ENCODE assay signal across 27 mouse cellular contexts in the genomic region with DNA sequence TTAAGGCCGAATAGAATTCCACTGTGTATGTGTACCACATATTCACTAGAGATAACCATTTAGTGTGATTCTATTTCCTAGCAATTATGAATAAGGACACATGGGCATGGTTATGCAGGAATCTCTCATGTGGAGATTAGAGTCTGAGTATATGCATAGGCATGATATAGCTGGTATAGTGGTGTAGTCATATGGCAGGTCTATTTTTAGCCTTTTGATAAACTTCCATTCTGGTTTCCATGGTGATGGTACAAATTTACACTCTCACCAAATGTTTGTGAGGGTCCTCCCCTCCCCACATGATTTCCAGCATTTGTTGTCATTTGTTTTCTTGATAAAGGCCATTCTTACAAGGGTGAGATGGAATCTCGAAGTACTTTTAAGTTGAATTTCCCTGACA. TPM values are rescaled to one million over a fixed set of nuclear protein-coding genes. Genes with fewer than 3 reads are reported as not detected.
DNase-seq lines count a peak whose midpoint lies in the region; ATAC-seq and TF ChIP-seq lines count a peak whose summit lies in the region.
"Had no signal": no experiment of that assay in that cellular context is flagged by ENCODE, and none has a peak within 500 bp of the region (broad histone marks: within the 10 kb centered on the region; RNA-seq: fewer than 3 reads in every experiment).

No protein-coding gene starts in this region.

- no peaks in the 10 kb centered on the region for H3K27me3 ChIP-seq in forebrain, embryonic 13.5 days
- no peaks in the 10 kb centered on the region for H3K27me3 ChIP-seq in forebrain, embryonic 10.5 days (ENCODE audit: poor library complexity, severe bottlenecking)
- no peaks in the 10 kb centered on the region for H3K27me3 ChIP-seq in forebrain, embryonic 15.5 days
- H3K27me3 ChIP-seq in forebrain, embryonic 12.5 days, result no peaks in the 10 kb centered on the region
- no peaks in the 10 kb centered on the region for H3K27me3 ChIP-seq in forebrain, postnatal 0 days (ENCODE audit: insufficient read depth, low read length)
- no peaks in the 10 kb centered on the region for H3K27me3 ChIP-seq in neural tube, embryonic 15.5 days (replicated peaks)
- H3K27me3 ChIP-seq: CH12.LX; embryonic facial prominence, embryonic 13.5 days; embryonic facial prominence, embryonic 15.5 days had no signal

- no peak overlapping the region for H3K9ac ChIP-seq in forebrain, embryonic 13.5 days
- no peak overlapping the region for H3K9ac ChIP-seq in forebrain, embryonic 15.5 days (replicated peaks)
- no peak overlapping the region for H3K9ac ChIP-seq in forebrain, embryonic 12.5 days
- H3K9ac ChIP-seq in forebrain, postnatal 0 days, result no peak overlapping the region
- H3K9ac ChIP-seq in neural tube, embryonic 15.5 days (replicated peaks), result no peak overlapping the region
- H3K9ac ChIP-seq: embryonic facial prominence, embryonic 13.5 days; embryonic facial prominence, embryonic 15.5 days had no signal

- H3K4me3 ChIP-seq in forebrain, embryonic 13.5 days, result no peak overlapping the region
- H3K4me3 ChIP-seq in forebrain, embryonic 10.5 days, result no peak overlapping the region
- H3K4me3 ChIP-seq in forebrain, embryonic 15.5 days, result no peak overlapping the region
- no peak overlapping the region for H3K4me3 ChIP-seq in forebrain, embryonic 12.5 days (replicated peaks)
- H3K4me3 ChIP-seq in forebrain, postnatal 0 days (ENCODE audit: low read depth, low read length), result no peak overlapping the region
- no peak overlapping the region for H3K4me3 ChIP-seq in neural tube, embryonic 15.5 days (replicated peaks)
- H3K4me3 ChIP-seq: embryonic facial prominence, embryonic 13.5 days; embryonic facial prominence, embryonic 15.5 days; erythroblast, embryonic 14.5 days had no signal

- H3K4me1 ChIP-seq in forebrain, embryonic 13.5 days, result no peaks in the 10 kb centered on the region
- H3K4me1 ChIP-seq in forebrain, embryonic 10.5 days, result no peaks in the 10 kb centered on the region
- no peaks in the 10 kb centered on the region for H3K4me1 ChIP-seq in forebrain, embryonic 15.5 days
- H3K4me1 ChIP-seq in forebrain, embryonic 12.5 days, result no peaks in the 10 kb centered on the region
- H3K4me1 ChIP-seq in forebrain, postnatal 0 days (ENCODE audit: insufficient read depth), result peaks cover 6% of the 10 kb centered on the region; the same call in 1 of the 2 replicates
- no peaks in the 10 kb centered on the region for H3K4me1 ChIP-seq in neural tube, embryonic 15.5 days
- H3K4me1 ChIP-seq: embryonic facial prominence, embryonic 13.5 days; embryonic facial prominence, embryonic 15.5 days had no signal

- 78% methylated on average over 2 of the region's 2 CpGs for WGBS in forebrain, embryonic 13.5 days
- 89% methylated on average over 2 of the region's 2 CpGs for WGBS in forebrain, embryonic 10.5 days
- WGBS in forebrain, embryonic 15.5 days, result 71% methylated on average over 2 of the region's 2 CpGs
- WGBS in forebrain, embryonic 12.5 days, result 86% methylated on average over 2 of the region's 2 CpGs
- 54% methylated on average over 2 of the region's 2 CpGs for WGBS in forebrain, postnatal 0 days
- 89% methylated on average over 2 of the region's 2 CpGs for WGBS in neural tube, embryonic 15.5 days

- no peaks in the 10 kb centered on the region for H3K9me3 ChIP-seq in forebrain, embryonic 13.5 days (replicated peaks)
- H3K9me3 ChIP-seq in forebrain, embryonic 10.5 days, result peaks cover 4% of the 10 kb centered on the region; the same call in 1 of the 2 replicates
- H3K9me3 ChIP-seq in forebrain, embryonic 15.5 days, result no peaks in the 10 kb centered on the region
- H3K9me3 ChIP-seq in forebrain, embryonic 12.5 days, result no peaks in the 10 kb centered on the region
- no peaks in the 10 kb centered on the region for H3K9me3 ChIP-seq in forebrain, postnatal 0 days (ENCODE audit: low read length)
- H3K9me3 ChIP-seq in neural tube, embryonic 15.5 days (replicated peaks), result no peaks in the 10 kb centered on the region
- H3K9me3 ChIP-seq: embryonic facial prominence, embryonic 13.5 days; embryonic facial prominence, embryonic 15.5 days; G1E had no signal

- ATAC-seq in forebrain, embryonic 13.5 days, result peak; percentile 88; the same call in 1 of the 2 replicates
- ATAC-seq in forebrain, embryonic 15.5 days (replicated peaks), result peak; percentile 89
- no peak for ATAC-seq in forebrain, embryonic 12.5 days (ENCODE audit: low FRiP score)
- peak; percentile 98 for ATAC-seq in forebrain, postnatal 0 days
- no peak for ATAC-seq in neural tube, embryonic 15.5 days (ENCODE audit: low FRiP score)
- ATAC-seq: activated CD4-positive, CD25-positive, alpha-beta regulatory T cell, adult 4 months; CD4-positive, CD25-positive, alpha-beta regulatory T cell, adult 4 months; Patski had no signal

- no peak overlapping the region for H3K27ac ChIP-seq in forebrain, embryonic 13.5 days
- no peak overlapping the region for H3K27ac ChIP-seq in forebrain, embryonic 10.5 days
- H3K27ac ChIP-seq in forebrain, embryonic 15.5 days (replicated peaks), result peak overlapping the region; percentile 65
- no peak overlapping the region for H3K27ac ChIP-seq in forebrain, embryonic 12.5 days
- H3K27ac ChIP-seq in forebrain, postnatal 0 days (ENCODE audit: low read depth, low read length), result peak overlapping the region; percentile 82
- no peak overlapping the region for H3K27ac ChIP-seq in neural tube, embryonic 15.5 days (replicated peaks)
- H3K27ac ChIP-seq: embryonic facial prominence, embryonic 13.5 days; embryonic facial prominence, embryonic 15.5 days had no signal

- DNase-seq in forebrain, embryonic 10.5 days (ENCODE audit: extremely low spot score, low spot score), result no peak
- DNase-seq in brain, embryonic 14.5 days (ENCODE audit: low read depth), result peak; percentile 45
- peak; percentile 80 for DNase-seq in forebrain, postnatal 0 days
- DNase-seq: adrenal gland, adult 8-10 months; adrenal gland, postnatal 14 days; adrenal gland, postnatal 36 days; B cell, adult 2 months; cerebellum, adult 11 months; cerebellum, adult 18-20 months; cerebellum, adult 8-10 months; cerebellum, adult 9-11 months; cerebellum, postnatal 14 days; cerebellum, postnatal 36 days; embryo, embryonic 11 days had no signal

- no peak for TF ChIP-seq POLR2A in brain, embryonic 14.5 days (IDR thresholded peaks at IDR 0.05; ENCODE audit: borderline replicate concordance, extremely low read depth, insufficient read depth, insufficient read length, poor library complexity, severe bottlenecking)

- no peaks in the 10 kb centered on the region for H3K36me3 ChIP-seq in forebrain, embryonic 13.5 days (ENCODE audit: poor library complexity, severe bottlenecking)
- H3K36me3 ChIP-seq in forebrain, embryonic 10.5 days (replicated peaks), result no peaks in the 10 kb centered on the region
- H3K36me3 ChIP-seq in forebrain, embryonic 15.5 days, result no peaks in the 10 kb centered on the region
- H3K36me3 ChIP-seq in forebrain, embryonic 12.5 days (replicated peaks), result no peaks in the 10 kb centered on the region
- no peaks in the 10 kb centered on the region for H3K36me3 ChIP-seq in forebrain, postnatal 0 days (ENCODE audit: insufficient read depth)
- H3K36me3 ChIP-seq in neural tube, embryonic 15.5 days, result no peaks in the 10 kb centered on the region
- H3K36me3 ChIP-seq: embryonic facial prominence, embryonic 13.5 days; embryonic facial prominence, embryonic 15.5 days; G1E had no signal

- TF ChIP-seq CTCF in brain, embryonic 14.5 days (IDR thresholded peaks at IDR 0.05; ENCODE audit: borderline replicate concordance, extremely low read depth, insufficient read depth, insufficient read length), result no peak
- TF ChIP-seq CTCF in forebrain, postnatal 0 days (IDR thresholded peaks at IDR 0.05; ENCODE audit: low read depth), result no peak

- no peak overlapping the region for H3K4me2 ChIP-seq in forebrain, embryonic 13.5 days
- no peak overlapping the region for H3K4me2 ChIP-seq in forebrain, embryonic 15.5 days (replicated peaks)
- H3K4me2 ChIP-seq in forebrain, embryonic 12.5 days, result no peak overlapping the region
- H3K4me2 ChIP-seq in forebrain, postnatal 0 days (ENCODE audit: low read depth), result no peak overlapping the region
- H3K4me2 ChIP-seq in neural tube, embryonic 15.5 days, result no peak overlapping the region
- H3K4me2 ChIP-seq: embryonic facial prominence, embryonic 13.5 days; embryonic facial prominence, embryonic 15.5 days had no signal

RNA-seq across cellular contexts. Expression of gene Dync1i1, which starts 23.6 kb away (rescaled TPM):
- 17.1 and 18.5 TPM in 2 replicates for polyA plus RNA-seq in forebrain, embryonic 13.5 days (2015; fragmentation: Nextera tagmentation; extraction: Ambion mirVana)
- polyA plus RNA-seq in forebrain, embryonic 10.5 days (2016; fragmentation: Nextera tagmentation; extraction: Ambion mirVana), result 1.1 and 1.3 TPM in 2 replicates
- polyA plus RNA-seq in forebrain, embryonic 15.5 days (2015; fragmentation: Nextera tagmentation; extraction: Ambion mirVana), result 82.7 and 117 TPM in 2 replicates
- 5.0 and 5.4 TPM in 2 replicates for polyA plus RNA-seq in forebrain, embryonic 12.5 days (2016; fragmentation: Nextera tagmentation; extraction: Ambion mirVana)
- polyA plus RNA-seq in brain, embryonic 14.5 days (2012; rRNA removed), result 19.3 and 35.9 TPM in 2 replicates
- 132 and 172 TPM in 2 replicates for total RNA-seq in forebrain, postnatal 0 days (2014; rRNA removed)
- 134 and 193 TPM in 2 replicates for polyA plus RNA-seq in forebrain, postnatal 0 days (2015; fragmentation: Nextera tagmentation; extraction: Ambion mirVana)
- 42.9 and 46.2 TPM in 2 replicates for polyA plus RNA-seq in neural tube, embryonic 15.5 days (2015; fragmentation: Nextera tagmentation; extraction: Ambion mirVana)
- total RNA-seq: CH12.LX; common myeloid progenitor, adult 5-6 weeks had no signal
- polyA plus RNA-seq: activated CD4-positive, CD25-positive, alpha-beta regulatory T cell, adult 4 months; CD4-positive, CD25-positive, alpha-beta regulatory T cell, adult 4 months; erythroblast, embryonic 14.5 days; G1E had no signal

Comparison
In these comparisons a context has a peak if more than half of its experiments do, and no peak if none do; other contexts are left out.
1. ATAC-seq: peak in forebrain, embryonic 13.5 days (single experiment), forebrain, embryonic 15.5 days (single experiment) and forebrain, postnatal 0 days (single experiment); none in forebrain, embryonic 12.5 days (single experiment) and neural tube, embryonic 15.5 days (single experiment).
2. H3K27ac ChIP-seq: peak in forebrain, embryonic 15.5 days (single experiment) and forebrain, postnatal 0 days (single experiment); none in forebrain, embryonic 13.5 days (single experiment), forebrain, embryonic 10.5 days (single experiment), forebrain, embryonic 12.5 days (single experiment) and neural tube, embryonic 15.5 days (single experiment).